Mouse (Mus musculus) hindbrain, embryonic 14.5 days (tissue): Measurements from ENCODE around the gene Pdzrn3. TPM values are rescaled to one million over a fixed set of nuclear protein-coding genes. Genes with fewer than 3 reads are reported as not detected.
A peak's percentile ranks its signal among the peaks of the same experiment; 100 is the strongest.

ENCODE experiments used
- ATAC-seq: fragments of 200-750 bp; cut with Nextera tagmentation; 2 replicates; pipeline ENCODE4 v1.8.0; 2017; ENCODE audit warnings: moderate number of reproducible peaks, mild to moderate bottlenecking, moderate TSS enrichment, moderate library complexity; ENCODE audit not compliant: low FRiP score
- DNase-seq: peaks from one replicate; pipeline ENCODE4 v3.0.0-alpha.2; 2015; ENCODE audit warnings: low spot score
- H3K27ac ChIP-seq: fragments of 300-500 bp; sonication (generic); 2 replicates; pipeline ENCODE4 v1.5.1; 2014; ENCODE audit warnings: mild to moderate bottlenecking, moderate library complexity
- H3K27me3 ChIP-seq: fragments of 300-500 bp; sonication (generic); 2 replicates; pipeline ENCODE4 v1.6.1; 2014; ENCODE audit warnings: mild to moderate bottlenecking, low read length, mixed read lengths; ENCODE audit not compliant: control insufficient read depth, insufficient read depth
- H3K36me3 ChIP-seq: fragments of 300-500 bp; sonication (generic); replicated peaks from 2 replicates; pipeline ENCODE4 v1.6.1; 2014; ENCODE audit not compliant: control insufficient read depth, insufficient read depth
- H3K4me1 ChIP-seq: fragments of 300-500 bp; sonication (generic); replicated peaks from 2 replicates; pipeline ENCODE4 v1.6.1; 2014; ENCODE audit warnings: antibody characterized with exemption, low read length, mixed read lengths; ENCODE audit not compliant: control insufficient read depth, insufficient read depth
- H3K4me2 ChIP-seq: fragments of 300-500 bp; sonication (generic); replicated peaks from 2 replicates; pipeline ENCODE4 v1.6.1; 2014; ENCODE audit warnings: mild to moderate bottlenecking, moderate library complexity
- H3K4me3 ChIP-seq: fragments of 300-500 bp; sonication (generic); replicated peaks from 2 replicates; pipeline ENCODE4 v1.5.1; 2014; ENCODE audit warnings: mild to moderate bottlenecking, low read length
- H3K9ac ChIP-seq: fragments of 300-500 bp; sonication (generic); 2 replicates; pipeline ENCODE4 v1.6.1; 2014
- H3K9me3 ChIP-seq: fragments of 300-500 bp; sonication (generic); 2 replicates; pipeline ENCODE4 v1.6.1; 2016; ENCODE audit warnings: low read length; ENCODE audit not compliant: control insufficient read depth
- WGBS: fragments of 180-500 bp; shearing (Covaris S2); extraction: QIAGEN DNeasy Blood & Tissue Kit; methylation state at CpG from one replicate; pipeline ENCODE4 v1.1.7; 2014; 5-methylcytosine and 5-hydroxymethylcytosine counted together
- polyA plus RNA-seq: library from polyadenylated mRNA; unstranded; fragments of >200 nt; fragmentation: Nextera tagmentation; extraction: Ambion mirVana; gene quantifications from 2 replicates; pipeline ENCODE4 v1.2.1, GENCODE M21; 2014

The Pdzrn3 gene
- polyA plus RNA-seq, 1 experiment from 2014 or later = 23.2 TPM

GRCm38 (mm10) chr6:101153511-101153921 is 224.2 kb downstream of the Pdzrn3 start:
- H3K4me1 ChIP-seq = peaks cover 9% of the 10 kb centered on the region; the same call in 1 of the 2 replicates
- H3K36me3 ChIP-seq = peaks cover 31% of the 10 kb centered on the region
- H3K4me3 ChIP-seq = no peak overlapping the region
- ATAC-seq (peak; percentile 58; the same call in 1 of the 2 replicates), DNase-seq (no peak)
- no peak overlapping the region for H3K27ac ChIP-seq
- H3K9me3 ChIP-seq = no peaks in the 10 kb centered on the region
- H3K4me2 ChIP-seq = no peak overlapping the region
- no peak overlapping the region for H3K9ac ChIP-seq
- WGBS = 44% methylated on average over 1 of the region's 1 CpGs
- no peaks in the 10 kb centered on the region for H3K27me3 ChIP-seq

DNA sequence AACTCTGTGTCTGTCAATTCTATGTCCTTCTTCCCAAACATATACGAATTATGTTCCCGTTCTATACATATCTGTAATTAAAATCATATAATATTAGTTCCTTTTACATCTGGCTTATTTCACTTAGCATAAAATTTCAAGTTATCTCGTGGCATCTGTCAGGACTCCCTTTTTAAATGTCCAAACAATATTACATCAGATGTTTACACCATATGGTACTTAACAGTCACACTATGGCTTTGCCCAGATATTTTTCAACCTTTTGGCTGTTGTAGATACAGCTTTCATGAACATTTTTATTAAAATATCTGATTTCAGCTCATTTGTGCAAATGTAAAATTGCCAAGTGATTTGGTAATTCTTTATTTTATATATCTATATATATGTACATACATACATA is 242.3 kb downstream of the Pdzrn3 start:
- no peak for DNase-seq

DNA sequence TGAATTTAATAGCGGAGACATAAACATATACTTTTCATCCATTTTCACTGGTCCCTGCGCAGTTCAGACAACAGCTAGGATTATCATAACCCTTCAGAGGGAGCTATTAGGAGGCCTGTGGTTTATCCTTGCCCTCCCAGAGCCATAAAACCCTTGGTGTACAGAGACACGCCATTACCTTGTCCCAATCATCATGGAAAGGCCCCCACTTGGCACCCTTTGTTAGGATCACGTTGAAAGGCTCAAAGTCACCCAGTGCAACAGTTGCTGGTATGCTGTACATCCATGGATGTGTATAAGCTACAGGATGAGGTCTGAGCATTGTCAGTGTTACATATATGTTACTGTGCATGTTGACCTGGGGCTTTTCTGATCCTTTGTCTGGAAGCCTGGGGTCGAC is 252.3 kb downstream of the Pdzrn3 start:
- Histone ChIP-seq H3K9ac (no peak overlapping the region), H3K4me1 (no peaks in the 10 kb centered on the region), H3K27ac (no peak overlapping the region), H3K36me3 (no peaks in the 10 kb centered on the region), H3K4me2 (no peak overlapping the region), H3K9me3 (no peaks in the 10 kb centered on the region), H3K4me3 (no peak overlapping the region), H3K27me3 (no peaks in the 10 kb centered on the region)
- DNase-seq (no peak), ATAC-seq (no peak)
- whole genome bisulfite sequencing = 77% methylated on average over 5 of the region's 5 CpGs

More for the DNA sequence above, 242.3 kb downstream of the Pdzrn3 start:
- Histone ChIP-seq H3K27ac (no peak overlapping the region), H3K4me1 (no peaks in the 10 kb centered on the region), H3K4me2 (no peak overlapping the region), H3K9me3 (no peaks in the 10 kb centered on the region), H3K27me3 (no peaks in the 10 kb centered on the region), H3K4me3 (no peak overlapping the region), H3K9ac (no peak overlapping the region), H3K36me3 (no peaks in the 10 kb centered on the region)
- no peak for ATAC-seq
- 86% methylated on average over 3 of the region's 3 CpGs for WGBS

- 71% methylated on average over 1 of the region's 1 CpGs for WGBS
- Histone ChIP-seq H3K9me3 (no peaks in the 10 kb centered on the region), H3K27ac (no peak overlapping the region), H3K9ac (no peak overlapping the region), H3K4me1 (no peaks in the 10 kb centered on the region), H3K4me3 (no peak overlapping the region), H3K27me3 (no peaks in the 10 kb centered on the region), H3K36me3 (no peaks in the 10 kb centered on the region), H3K4me2 (no peak overlapping the region)
- DNase-seq = no peak
- ATAC-seq = no peak
Measured at GRCm38 (mm10) chr6:101108951-101109350, 268.7 kb downstream of the Pdzrn3 start.

- H3K9me3 ChIP-seq = no peaks in the 10 kb centered on the region
- no peak overlapping the region for H3K27ac ChIP-seq
- 94% methylated on average over 6 of the region's 6 CpGs for WGBS
- H3K4me1 ChIP-seq = 0 out of 2 replicates have a peak, but pooled peaks cover 4% of the 10 kb centered on the region
- H3K36me3 ChIP-seq = no peaks in the 10 kb centered on the region
- ATAC-seq (no peak), DNase-seq (no peak)
- H3K9ac ChIP-seq = no peak overlapping the region
- H3K4me3 ChIP-seq = no peak overlapping the region
- H3K4me2 ChIP-seq = no peak overlapping the region
- no peaks in the 10 kb centered on the region for H3K27me3 ChIP-seq
Measured at GRCm38 (mm10) chr6:101103506-101103905, 274.2 kb downstream of the Pdzrn3 start.

DNA sequence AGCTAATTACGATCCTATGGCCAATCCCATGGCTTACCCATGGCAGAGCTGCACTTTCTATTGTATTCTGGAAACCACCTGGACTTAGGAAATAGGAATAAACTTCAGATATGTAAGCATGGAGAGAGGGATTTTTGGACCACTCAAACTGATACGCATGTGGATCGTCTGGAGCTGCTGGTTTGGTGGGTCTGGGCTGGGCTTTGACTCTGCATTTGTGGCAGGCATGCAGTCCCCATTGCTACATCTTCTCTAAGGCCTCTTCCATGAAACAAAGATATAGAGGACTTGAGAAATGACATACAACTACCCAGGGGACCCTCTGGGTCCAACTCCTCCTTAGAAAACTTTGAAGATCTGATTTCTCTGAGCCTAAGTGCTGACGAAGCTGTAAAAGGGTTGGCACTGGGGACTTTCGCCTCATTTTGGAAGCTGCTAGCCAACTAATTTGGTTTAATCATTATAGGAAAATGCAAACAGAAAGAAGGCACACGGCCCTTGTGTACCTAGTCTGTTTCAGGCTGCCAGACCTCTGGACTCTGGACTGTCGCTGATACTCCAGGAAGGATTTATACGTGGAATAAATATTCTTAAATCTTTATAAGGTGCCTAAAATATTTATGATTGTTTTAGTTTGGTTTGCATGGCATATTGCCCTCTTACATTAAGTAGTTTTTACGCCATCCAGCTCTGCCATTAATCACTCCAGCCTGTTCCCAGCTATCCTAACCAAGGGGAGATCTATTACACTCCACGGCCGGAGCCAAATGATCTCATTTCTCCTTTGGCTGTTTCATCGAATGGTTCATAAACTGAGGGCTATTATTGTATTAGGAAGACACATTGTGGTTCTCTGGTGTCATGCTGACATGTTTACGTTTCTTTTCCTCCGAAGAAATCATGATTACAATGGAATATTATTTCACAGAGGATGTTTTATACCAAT is 275.7 kb downstream of the Pdzrn3 start:
- H3K27ac ChIP-seq = no peak overlapping the region
- H3K9ac ChIP-seq = no peak overlapping the region
- H3K4me3 ChIP-seq = no peak overlapping the region
- 0 out of 2 replicates have a peak, but pooled peaks cover 4% of the 10 kb centered on the region for H3K4me1 ChIP-seq
- 60% methylated on average over 14 of the region's 14 CpGs for WGBS
- H3K36me3 ChIP-seq = no peaks in the 10 kb centered on the region
- ATAC-seq = no peak; the same call in 1 of the 2 replicates
- H3K9me3 ChIP-seq = no peaks in the 10 kb centered on the region
- DNase-seq = peak; percentile 48
- no peaks in the 10 kb centered on the region for H3K27me3 ChIP-seq
- H3K4me2 ChIP-seq = no peak overlapping the region
